Mouse (Mus musculus) lung, adult 2 months (tissue): Measurements from ENCODE around the gene Mansc4. TPM values are rescaled to one million over a fixed set of nuclear protein-coding genes. Genes with fewer than 3 reads are reported as not detected.
A peak's percentile ranks its signal among the peaks of the same experiment; 100 is the strongest.

Source experiments
- DNase-seq: peaks from one replicate; pipeline ENCODE4 v3.0.0; 2022
- H3K4me1 ChIP-seq: fragments of 200-500 bp; 2 replicates; pipeline ENCODE4 v1.6.1; 2011; ENCODE audit warnings: low read length; ENCODE audit not compliant: control insufficient read depth, insufficient read depth
- H3K4me3 ChIP-seq: fragments of 200-500 bp; replicated peaks from 2 replicates; pipeline ENCODE3; 2011; ENCODE audit warnings: low read depth, mild to moderate bottlenecking, control low read depth, low read length; ENCODE audit errors: extremely low read depth
- CTCF ChIP-seq: fragments of 200-500 bp; IDR thresholded peaks from 2 replicates; pipeline ENCODE4 v1.5.1; 2011; ENCODE audit warnings: mild to moderate bottlenecking, low read length, control low read depth; ENCODE audit not compliant: insufficient read depth
- POLR2A ChIP-seq: fragments of 200-500 bp; IDR thresholded peaks from 2 replicates; pipeline ENCODE4 v1.6.1; 2011; ENCODE audit warnings: low read depth, mild to moderate bottlenecking, control low read depth, low read length, borderline replicate concordance; ENCODE audit errors: extremely low read depth
- WGBS: fragments of 180-500 bp; shearing (Covaris S2); methylation state at CpG from one replicate; pipeline ENCODE4 v1.1.7; 2018; 5-methylcytosine and 5-hydroxymethylcytosine counted together
- polyA plus RNA-seq: library from polyadenylated mRNA; depleted of rRNA; stranded (reverse); fragments of >200 nt; gene quantifications from 2 replicates; pipeline ENCODE4 v1.2.3, GENCODE M21; 2012

The Mansc4 gene
- polyA plus RNA-seq, 1 experiment, result 0.65 TPM

- TF ChIP-seq POLR2A (no peak), CTCF (no peak)
- WGBS, result 86% methylated on average over 10 of the region's 10 CpGs
- no peak overlapping the region for H3K4me3 ChIP-seq
- DNase-seq, result no peak
- H3K4me1 ChIP-seq, result no peaks in the 10 kb centered on the region
Measured at GRCm38 (mm10) chr6:147055374-147055977, 31.4 kb downstream of the Mansc4 start.

DNA sequence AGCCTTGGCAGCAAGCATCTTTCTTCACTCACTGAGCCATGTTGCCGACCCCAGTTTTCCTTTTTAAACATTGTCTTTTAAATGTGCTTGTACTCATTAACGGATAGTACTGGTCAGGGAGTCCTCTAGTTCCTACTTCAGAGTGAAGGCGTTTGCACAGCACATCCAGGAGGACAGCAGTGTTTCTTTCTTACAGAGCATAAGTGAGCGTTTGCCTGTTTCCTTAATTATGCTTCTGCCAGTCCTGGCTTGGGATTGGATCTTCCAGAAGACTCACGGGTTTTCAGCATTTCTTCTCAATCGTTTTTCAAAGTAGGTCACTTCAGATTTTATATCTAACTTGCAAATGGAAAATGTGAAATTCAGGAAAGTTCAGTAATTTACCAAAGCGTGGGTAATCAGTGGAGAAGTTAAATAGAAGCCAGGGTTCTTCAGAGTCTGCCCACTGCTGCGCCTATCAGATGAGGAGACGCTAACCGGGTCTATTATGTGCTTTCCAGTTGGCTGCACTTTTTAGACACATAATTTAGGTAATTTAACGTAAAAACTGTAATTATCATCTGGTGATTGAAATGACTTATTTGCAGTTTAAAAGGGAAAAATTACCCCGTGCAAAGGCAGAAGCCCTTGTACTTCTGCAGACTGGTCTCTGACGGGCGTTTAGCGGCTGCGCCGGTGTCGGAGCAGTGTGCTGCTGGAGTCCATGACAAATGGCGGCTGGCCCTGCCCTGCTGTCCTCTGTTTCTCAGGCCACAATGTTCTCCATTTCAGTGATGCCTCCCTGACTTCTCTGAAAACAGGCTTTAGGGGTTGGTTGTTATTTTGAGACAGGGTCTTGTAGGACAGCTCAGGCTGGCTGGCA lies 32.8 kb downstream of the Mansc4 start:
- WGBS, result 91% methylated on average over 19 of the region's 19 CpGs
- Histone ChIP-seq H3K4me3 (no peak overlapping the region), H3K4me1 (no peaks in the 10 kb centered on the region)
- DNase-seq, result no peak
- TF ChIP-seq POLR2A, result no peak
- TF ChIP-seq CTCF, result no peak

DNA sequence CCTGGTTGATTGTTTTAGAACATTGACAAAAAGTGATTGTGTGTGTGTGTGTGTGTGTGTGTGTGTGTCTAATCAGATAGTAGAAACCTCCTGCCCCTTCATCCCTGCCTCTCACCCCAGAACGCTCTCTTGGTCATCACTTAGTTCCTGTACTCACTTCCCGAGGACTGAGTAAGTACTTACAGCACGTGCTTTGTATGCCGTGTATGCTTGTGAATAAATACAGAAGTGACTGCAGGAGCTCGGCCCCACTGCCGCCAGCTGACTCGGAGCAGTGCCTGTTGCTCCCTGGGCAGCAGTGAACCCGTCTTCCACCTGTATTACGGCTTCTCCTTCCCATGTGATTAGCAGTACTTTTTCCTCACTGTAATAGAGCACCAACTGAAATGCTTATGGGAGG lies 34.4 kb downstream of the Mansc4 start:
- Histone ChIP-seq H3K4me1 (no peaks in the 10 kb centered on the region), H3K4me3 (no peak overlapping the region)
- WGBS, result 86% methylated on average over 9 of the region's 9 CpGs
- no peak for DNase-seq
- TF ChIP-seq POLR2A, result no peak
- no peak for TF ChIP-seq CTCF

DNA sequence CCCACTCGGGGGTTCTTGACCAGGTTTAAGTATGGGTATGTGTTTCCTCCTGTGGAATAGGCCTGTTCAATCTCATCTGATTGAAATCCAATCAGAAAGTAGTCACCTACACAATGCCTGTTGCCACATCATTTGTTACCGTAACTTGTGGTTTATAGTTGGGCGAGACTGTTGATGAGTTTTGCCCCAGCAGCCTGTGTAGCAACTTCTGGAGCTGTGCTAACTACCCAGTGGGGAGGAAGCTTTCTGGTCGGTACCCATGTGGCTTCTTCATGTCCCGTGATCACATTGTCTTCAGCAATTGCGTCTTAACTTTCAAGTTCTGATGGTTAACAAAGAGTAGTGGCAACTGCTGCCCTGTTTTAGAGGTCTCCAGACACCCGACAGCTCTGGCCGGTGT lies 35.2 kb downstream of the Mansc4 start:
- WGBS, result 91% methylated on average over 8 of the region's 8 CpGs
- Histone ChIP-seq H3K4me1 (no peaks in the 10 kb centered on the region), H3K4me3 (no peak overlapping the region)
- DNase-seq, result no peak
- no peak for TF ChIP-seq CTCF
- TF ChIP-seq POLR2A, result no peak

- TF ChIP-seq POLR2A (no peak), CTCF (no peak)
- peaks cover 4% of the 10 kb centered on the region; the same call in 1 of the 2 replicates for H3K4me1 ChIP-seq
- 96% methylated on average over 13 of the region's 13 CpGs for WGBS
- H3K4me3 ChIP-seq, result no peak overlapping the region
- no peak for DNase-seq
Measured at GRCm38 (mm10) chr6:147049239-147049805, 37.5 kb downstream of the Mansc4 start.

GRCm38 (mm10) chr6:147043633-147044032 lies 43.2 kb downstream of the Mansc4 start:
- WGBS, result 41% methylated on average over 7 of the region's 7 CpGs
- H3K4me3 ChIP-seq, result no peak overlapping the region
- TF ChIP-seq POLR2A (no peak), CTCF (no peak)
- H3K4me1 ChIP-seq, result peaks cover 8% of the 10 kb centered on the region
- no peak for DNase-seq

DNA sequence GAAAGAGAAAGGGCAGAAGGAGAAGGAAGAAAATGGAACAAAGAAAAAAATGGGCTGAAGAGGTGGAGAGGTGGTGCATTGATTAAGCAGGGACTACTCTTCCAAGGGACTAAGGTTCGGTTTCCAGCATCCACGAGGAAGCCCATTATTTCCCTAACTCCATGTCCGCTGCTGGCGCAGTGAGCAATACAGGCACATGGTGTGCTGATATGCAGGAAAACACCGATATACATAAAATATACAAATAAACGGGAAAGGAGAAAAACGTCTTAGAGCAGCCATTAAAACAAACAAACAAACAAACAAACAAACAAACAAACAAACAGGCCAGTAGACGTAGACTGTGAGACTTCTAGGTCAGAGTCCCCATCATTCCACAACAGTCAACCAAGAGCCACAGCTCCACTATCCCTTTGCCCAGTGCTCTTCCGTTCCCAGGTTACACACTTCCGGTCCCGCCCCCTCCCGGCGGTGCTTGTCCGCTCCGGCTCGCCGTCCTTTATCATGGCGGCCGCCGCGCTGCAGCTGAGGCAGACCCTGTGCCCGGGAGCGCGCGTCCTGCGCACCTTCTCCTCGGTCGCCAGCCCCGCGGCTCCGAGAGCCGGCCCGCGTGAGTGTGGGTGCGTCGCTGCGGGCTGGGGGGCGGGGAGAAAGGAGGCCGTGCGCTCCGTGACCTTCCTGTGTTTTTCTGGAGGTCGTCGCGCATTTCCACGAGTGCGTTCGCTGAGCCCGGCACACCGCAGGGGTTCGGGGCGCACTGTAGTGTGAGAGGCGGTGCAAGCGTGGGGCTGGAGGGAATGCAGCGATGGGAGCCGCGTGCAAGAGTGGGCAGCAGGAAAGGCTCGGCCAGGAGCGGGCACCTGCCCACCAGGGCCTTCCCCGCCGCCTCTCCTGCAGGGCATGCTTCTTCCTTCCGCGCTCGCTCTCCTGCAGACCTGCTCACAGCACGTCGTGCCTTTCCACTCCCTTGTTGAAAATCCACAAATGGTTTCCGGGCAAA lies 44.2 kb downstream of the Mansc4 start, which contains the start of gene Mrps35:
Gene Mrps35 (plus strand): TSS at position 474 of the 1,000 bp plus-strand sequence.
- Histone ChIP-seq H3K4me3 (peak within 1 kb of the TSS; percentile 72), H3K4me1 (peaks cover 8% of the 10 kb centered on the region)
- DNase-seq, result peak; percentile 88
- WGBS, result 3% methylated on average over 66 of the region's 66 CpGs
- TF ChIP-seq CTCF (no peak), POLR2A (peak; percentile 63; the same call in 1 of the 2 replicates)

DNA sequence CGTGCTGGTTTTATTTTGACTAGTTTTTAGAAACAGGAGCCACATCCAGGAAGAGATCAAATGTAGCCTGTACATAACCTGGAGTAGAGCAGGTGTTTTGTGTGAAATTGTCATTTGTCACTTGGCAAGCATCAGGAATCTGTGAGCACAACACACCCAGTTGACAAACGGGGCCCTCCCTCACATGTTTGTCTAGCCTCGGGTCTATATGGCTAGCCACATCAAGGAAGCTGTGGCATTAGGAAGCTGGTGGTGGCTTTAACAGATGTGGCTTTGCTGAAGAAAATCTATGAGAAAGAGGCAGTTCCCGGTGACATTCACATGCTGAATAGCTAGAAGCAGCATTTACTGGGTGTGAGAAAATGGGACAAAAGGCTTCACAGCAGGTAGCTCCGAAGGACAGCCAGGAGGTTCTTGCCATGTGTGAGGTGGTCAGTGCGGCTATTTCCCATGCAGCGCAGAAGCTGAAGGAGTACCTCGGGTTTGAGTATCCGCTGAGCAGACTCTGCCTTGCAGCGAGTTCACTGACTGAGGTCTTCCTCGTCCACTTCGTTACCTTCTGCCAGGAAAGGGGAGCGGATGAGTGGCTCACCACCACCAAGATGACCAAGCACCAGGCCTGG lies 54.4 kb downstream of the Mansc4 start, which contains the start of gene Rep15:
Gene Rep15 (plus strand): TSS at position 282 of the 623 bp plus-strand sequence.
- Histone ChIP-seq H3K4me3 (no peak within 1 kb of the TSS), H3K4me1 (no peaks in the 10 kb centered on the region)
- TF ChIP-seq POLR2A (no peak), CTCF (no peak)
- DNase-seq, result no peak
- 69% methylated on average over 13 of the region's 13 CpGs for WGBS
